Mouse (Mus musculus): ENCODE measurements around the gene Akap8.

Gene Akap8

DNA sequence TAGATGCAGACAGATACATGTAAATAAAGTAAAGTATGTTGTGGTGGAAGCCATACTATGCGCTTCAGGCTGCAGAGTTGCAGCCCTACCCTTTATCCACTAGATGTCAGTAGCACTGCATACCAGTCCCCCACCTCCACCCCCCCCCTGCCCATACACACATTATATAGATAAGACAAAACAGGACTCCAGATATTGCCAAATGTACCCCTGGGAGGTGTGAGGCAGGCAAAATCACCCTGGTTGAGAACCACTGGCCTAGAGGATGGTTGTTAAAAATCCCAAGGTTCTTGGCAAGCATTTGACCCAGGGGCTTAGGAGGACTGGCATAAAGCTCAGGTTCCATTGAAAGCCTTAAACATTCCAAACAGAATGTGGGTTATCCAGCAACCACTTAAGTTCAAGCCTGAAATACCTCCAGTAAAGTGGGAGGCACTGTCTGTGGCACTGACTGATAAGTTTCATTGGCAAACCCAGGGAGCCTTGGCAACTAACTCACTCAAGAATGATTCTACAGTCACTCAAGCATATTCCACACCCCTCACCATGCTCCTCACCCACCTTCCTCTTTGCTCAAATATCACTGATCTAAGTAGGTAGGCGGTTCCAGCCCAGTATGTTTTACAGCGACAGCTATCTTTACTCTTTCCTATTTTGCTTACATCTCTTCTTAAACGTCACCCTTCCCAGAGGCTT lies 28.1 kb upstream of the Akap8 start:
- peak; percentile 59 to 60 for DNase-seq (ENCODE audit: low spot score in 2 of 2)

DNA sequence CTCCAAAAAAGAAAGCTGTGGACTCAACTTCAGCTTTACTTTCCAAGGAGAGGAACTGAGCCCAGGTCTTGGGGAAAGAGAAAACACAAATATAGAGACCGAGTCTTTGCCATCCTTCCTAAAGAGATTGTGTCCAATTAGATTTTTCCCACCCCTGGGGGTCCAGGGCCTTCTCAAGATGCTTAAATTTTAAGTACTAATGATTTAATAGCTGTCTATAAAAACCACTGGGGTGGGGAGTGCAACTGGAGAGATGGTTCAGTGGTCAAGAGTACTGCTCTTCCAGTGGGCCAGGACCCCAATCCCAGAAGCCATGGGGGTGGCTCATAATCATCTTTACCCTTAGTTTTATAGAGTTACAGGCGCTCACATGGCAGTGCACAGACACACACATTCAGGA lies 27.4 kb upstream of the Akap8 start:
- no peak for DNase-seq (ENCODE audit: low spot score in 2 of 2)

GRCm38 (mm10) chr17:32341102-32341501 lies 20.1 kb upstream of the Akap8 start:
- DNase-seq (ENCODE audit: low spot score in 2 of 2) = no peak

GRCm38 (mm10) chr17:32340110-32340509 lies 19.1 kb upstream of the Akap8 start:
- DNase-seq (ENCODE audit: low spot score in 2 of 2) = no peak

DNA sequence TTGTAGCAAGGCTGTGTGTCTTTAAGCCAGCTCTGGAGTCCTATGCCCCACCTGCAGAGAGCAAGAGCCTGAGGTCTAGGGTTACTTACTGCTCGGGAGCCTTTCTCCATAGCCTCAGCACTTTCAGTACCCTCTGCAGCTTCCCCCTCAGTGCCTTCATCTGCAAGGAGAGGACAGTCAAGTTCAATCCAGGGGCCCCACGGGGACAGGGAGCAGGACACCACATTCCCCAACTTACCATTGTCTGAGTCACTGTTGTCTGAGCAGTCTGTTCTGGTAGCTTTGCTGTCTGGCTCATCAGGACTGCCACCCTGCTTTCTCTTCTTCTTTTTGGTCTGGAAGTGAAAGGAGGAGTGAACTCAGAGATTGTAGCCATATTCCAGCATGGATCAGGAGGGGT lies 14.8 kb upstream of the Akap8 start:
- DNase-seq (ENCODE audit: low spot score in 2 of 2) = no peak

- DNase-seq (ENCODE audit: low spot score in 2 of 2) = no peak
Observed at GRCm38 (mm10) chr17:32334921-32335320, 13.9 kb upstream of the Akap8 start.

GRCm38 (mm10) chr17:32333675-32334303 lies 12.8 kb upstream of the Akap8 start:
- DNase-seq (ENCODE audit: low spot score in 2 of 2) = no peak

GRCm38 (mm10) chr17:32327501-32327900 lies 6.5 kb upstream of the Akap8 start:
- no peak for DNase-seq (ENCODE audit: low spot score in 2 of 2)

DNA sequence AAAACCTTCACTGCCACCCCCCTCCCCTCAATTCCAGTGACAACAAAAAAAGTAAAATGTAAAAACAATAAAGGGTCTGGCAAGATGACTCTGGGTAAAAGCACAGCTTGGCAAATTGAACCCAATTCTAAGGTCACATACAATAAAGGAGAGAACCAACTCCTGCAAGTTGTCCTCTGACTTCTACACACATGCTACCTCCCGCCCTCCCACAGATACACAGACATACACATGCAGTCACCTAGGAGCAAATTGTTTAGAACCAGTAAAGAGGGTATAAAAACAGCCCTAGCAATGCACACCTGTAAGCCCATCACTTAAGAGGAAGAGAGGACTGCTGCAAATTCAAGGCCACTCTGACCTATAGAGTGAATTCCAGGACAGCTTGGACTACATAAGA lies 1.8 kb upstream of the Akap8 start:
- no peak for DNase-seq (ENCODE audit: low spot score in 2 of 2)

DNA sequence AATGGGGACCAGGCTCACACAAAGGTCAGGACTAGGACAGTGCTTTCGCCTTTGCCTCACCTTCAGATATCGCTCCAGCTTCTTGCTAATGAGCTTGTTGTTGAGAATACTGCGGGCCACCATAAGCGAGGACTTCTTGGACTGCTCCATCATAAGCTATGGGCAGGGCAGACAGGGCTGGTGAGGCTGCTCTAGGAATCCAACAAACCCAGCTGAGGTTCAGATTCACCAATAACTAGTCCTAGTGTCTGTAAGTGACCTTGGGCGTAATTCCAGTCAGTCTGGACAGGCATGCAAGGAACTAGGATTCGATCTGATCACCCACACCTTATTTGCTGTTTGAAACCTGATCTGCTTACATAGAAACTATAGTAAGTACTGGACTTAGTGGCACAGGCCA lies 798 bp upstream of the Akap8 start:
- peak in 1 of 2 experiments; percentile 26 for DNase-seq (ENCODE audit: low spot score in 2 of 2)

DNA sequence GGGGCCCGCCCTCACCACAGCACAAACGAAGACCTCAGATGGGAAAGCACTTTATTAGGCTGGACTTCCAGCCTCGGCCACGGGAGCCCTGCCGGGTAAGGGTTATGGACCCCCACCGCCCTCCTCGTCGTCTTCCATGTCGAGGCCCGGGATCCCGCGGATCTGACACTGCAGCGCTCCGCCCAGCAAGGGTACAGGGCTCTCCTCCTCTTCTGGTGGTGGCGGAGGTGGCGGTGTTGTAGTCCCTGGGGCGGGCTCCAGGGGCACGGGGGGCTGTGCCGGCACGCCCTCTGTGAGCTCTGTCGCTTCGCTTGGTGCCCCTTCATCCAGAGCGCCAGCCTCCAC lies 324 bp upstream of the Akap8 start:
- DNase-seq (ENCODE audit: low spot score in 2 of 2) = no peak

DNA sequence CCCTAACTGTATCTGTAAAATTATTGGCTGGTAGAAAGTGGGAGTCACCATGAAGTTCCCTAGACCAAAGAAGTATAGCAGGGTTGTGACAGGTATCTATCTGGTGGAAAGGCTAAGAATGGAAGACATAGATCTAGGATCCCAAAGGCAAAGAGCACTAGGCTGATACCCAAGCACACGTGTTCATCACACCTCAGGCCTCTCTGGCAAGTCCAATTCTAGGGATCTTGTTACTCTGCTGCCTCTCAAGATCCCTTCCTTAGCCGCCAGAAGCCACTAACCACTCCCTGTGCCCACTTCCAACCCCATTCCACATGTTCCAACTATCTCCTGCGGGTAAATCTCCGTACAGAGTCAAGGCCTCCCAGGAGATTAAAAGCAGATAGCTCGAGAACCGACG lies 1.1 kb downstream of the Akap8 start:
- DNase-seq (ENCODE audit: low spot score in 2 of 2) = peak in 1 of 2 experiments; percentile 34

GRCm38 (mm10) chr17:32317708-32318107 lies 3.3 kb downstream of the Akap8 start:
- no peak for DNase-seq (ENCODE audit: low spot score in 2 of 2)

DNA sequence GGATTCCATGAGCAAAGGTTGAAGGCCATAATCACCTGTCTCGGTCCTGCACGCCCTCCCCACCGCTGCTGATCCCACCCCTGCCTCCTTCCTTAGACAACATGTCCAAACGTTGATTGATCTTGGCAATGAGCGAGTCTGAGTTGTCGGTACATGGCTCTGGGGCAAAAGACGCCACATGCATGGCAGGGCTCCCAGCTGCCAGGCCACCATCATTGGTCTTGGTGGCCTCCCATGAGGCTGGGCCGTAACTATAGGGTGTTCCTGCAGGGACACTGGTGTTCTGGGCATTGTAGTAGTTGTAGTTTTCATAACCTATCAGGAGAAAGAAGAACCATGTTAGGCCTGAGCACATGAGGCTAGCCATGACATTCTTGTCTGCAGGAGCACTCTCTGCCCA lies 4.0 kb downstream of the Akap8 start:
- DNase-seq (ENCODE audit: low spot score in 2 of 2) = no peak

DNA sequence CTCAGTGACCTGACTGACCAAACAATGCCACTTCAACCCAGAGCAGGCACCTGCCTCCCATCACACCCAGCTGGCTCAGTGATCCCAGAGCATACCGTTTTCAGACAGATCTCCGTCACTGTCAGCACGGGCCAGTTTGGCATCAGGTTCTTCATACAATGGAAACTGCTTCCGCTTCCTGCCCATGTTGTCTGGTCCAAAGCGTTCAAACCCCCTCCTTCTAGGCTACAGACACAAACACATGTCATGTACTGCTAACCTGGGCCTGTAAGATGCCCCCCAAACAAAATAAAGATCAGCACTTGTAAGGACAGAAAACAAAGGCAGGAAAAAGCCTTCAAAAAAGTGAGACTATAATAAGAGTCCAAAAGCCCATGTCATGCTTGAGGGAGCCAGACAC lies 5.5 kb downstream of the Akap8 start:
- DNase-seq (ENCODE audit: low spot score in 2 of 2) = no peak

DNA sequence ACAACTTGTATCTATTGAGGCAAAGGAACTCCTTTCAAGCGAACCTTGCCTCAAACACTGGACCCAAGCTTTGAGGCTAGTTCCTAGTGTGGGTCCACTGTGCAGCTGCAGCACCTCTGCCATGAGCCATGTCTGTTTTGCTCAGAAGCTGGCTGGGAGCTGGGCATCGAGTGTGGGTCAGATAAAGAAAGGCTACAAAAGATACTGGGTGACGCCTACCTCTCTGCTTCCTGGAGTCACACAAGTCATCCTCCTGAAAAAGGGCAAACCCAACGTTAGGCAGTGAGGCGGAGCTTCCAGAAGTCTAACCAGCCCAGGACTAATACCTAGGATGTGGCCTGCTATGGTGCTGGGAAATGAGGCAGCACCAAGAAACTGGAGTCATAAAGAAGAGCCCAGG lies 7.1 kb downstream of the Akap8 start:
- no peak for DNase-seq (ENCODE audit: low spot score in 2 of 2)

- no peak for DNase-seq (ENCODE audit: low spot score in 2 of 2)
Observed at GRCm38 (mm10) chr17:32312801-32313200, 8.2 kb downstream of the Akap8 start.

DNA sequence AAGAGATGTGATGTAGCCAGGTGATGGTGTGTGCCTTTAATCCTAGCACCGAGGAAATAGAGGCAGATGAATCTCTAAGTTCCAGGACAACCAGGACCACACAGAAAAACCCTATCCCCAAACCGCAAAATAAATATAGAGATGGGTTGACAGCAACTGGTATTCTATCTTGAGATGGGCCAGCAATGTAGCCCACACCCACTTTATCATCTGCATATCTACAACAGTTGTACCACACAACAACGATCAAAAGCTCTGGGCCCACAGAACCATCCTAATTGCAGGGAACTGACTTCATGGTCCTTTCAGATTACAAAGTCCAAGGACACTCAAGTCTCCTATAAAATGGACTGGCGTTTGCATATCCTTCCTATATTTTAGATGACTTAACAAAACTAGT lies 13.1 kb downstream of the Akap8 start:
- no peak for DNase-seq (ENCODE audit: low spot score in 2 of 2)

DNA sequence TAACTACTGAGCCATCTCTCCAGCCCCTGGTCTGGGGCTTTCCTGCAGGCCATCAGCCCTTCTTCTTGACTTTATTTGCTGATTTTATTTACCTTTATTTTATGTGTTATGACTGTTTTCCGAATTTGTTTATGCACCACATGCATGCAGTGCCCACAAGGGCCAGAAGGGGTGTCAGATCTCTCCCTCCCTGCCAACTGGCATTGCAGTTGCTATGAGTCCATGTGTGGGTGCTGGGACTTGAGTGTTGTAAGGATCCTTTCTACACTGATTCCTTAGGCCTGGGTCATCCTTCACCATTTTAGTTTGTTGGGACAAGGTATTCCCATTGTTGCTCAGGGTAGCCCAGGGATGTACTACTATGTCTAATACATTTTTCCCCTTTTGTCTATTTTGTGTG lies 22.9 kb downstream of the Akap8 start:
- DNase-seq (ENCODE audit: low spot score in 2 of 2) = no peak

DNA sequence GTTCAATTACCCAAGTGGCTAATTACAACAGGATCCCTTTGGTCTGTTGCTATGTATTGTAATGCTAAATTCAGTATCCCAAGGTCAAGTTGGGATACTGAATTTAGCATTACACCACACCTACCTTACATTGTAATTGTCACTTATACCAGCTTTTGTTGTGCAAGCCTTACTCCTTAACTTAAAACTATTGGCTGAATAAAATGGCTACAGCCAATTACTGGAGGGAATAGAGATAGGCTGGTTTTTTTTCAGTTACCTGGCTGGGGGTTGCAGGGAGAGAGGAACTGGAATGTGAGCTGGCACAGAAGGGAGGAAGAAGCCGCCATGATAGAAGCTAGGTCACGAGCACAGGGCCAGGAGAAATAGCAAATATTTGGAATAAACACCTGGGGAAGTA lies 25.1 kb downstream of the Akap8 start:
- no peak for DNase-seq (ENCODE audit: low spot score in 2 of 2)

DNA sequence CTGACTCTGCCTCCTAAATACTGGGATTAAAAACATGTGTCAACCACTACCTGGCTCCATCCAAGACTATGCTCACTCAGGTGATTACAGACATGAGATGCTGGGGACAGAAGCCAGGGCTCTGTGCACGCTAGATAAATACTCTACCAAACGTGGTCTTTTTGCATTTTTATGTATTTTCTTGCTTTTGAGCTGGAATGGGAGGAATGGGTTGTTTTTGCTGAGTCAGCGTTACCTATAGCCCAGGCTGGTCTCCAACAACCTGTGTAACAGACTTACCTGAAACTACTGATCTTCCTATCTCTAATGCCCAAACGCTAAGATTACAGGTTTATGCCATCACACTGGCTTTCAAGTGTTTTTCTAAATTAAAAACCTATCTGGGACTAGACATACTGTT lies 25.9 kb downstream of the Akap8 start:
- DNase-seq (ENCODE audit: low spot score in 2 of 2) = no peak

DNA sequence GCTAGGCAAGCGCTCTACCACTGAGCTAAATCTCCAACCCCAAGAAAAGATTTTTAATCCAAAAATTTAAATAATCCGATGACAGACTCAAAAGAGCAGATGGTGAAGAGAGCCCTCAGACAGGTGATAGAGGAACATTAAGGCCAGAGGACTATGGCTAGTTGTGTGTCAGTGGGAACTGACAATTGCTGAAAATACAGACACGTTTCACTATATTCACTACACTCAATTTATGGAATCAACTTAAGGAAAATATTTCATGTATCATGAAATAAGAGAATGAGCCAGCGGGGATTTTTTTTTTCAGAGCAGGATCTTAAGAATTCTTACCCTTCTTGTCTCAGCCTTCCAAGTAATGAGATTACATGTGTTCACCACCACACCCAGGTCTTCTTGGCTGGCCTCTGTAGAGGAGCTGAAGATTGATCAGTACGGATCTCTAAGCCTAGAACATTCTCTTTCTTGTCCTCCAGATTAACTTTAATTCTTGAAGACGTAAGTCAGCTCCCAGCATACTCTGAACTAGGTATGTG lies 35.8 kb downstream of the Akap8 start:
- no peak for DNase-seq (ENCODE audit: low spot score in 2 of 2)

GRCm38 (mm10) chr17:32284262-32285137 lies 36.5 kb downstream of the Akap8 start, which contains the start of gene Brd4:
Brd4 (minus strand) TSS chr17:32284722.
- peak; percentile 89 to 92 for DNase-seq (ENCODE audit: low spot score in 2 of 2)
